Mouse (Mus musculus) stomach, embryonic 15.5 days (tissue): ENCODE data around the gene Slc22a2. TPM values are rescaled to one million over a fixed set of nuclear protein-coding genes. Genes with fewer than 3 reads are reported as not detected.

Experiments used
- ATAC-seq: fragments of 200-750 bp; cut with Nextera tagmentation; 2 replicates; pipeline ENCODE4 v1.8.0; 2017; ENCODE audit warnings: low read depth, moderate number of reproducible peaks, moderate TSS enrichment; ENCODE audit not compliant: insufficient read depth, low FRiP score
- H3K27ac ChIP-seq: fragments of 300-500 bp; sonication (generic); 2 replicates; pipeline ENCODE4 v1.5.1; 2015; ENCODE audit warnings: mild to moderate bottlenecking, inconsistent platforms
- H3K27me3 ChIP-seq: fragments of 300-500 bp; sonication (generic); replicated peaks from 2 replicates; pipeline ENCODE4 v1.6.1; 2015; ENCODE audit warnings: inconsistent platforms
- H3K36me3 ChIP-seq: fragments of 300-500 bp; sonication (generic); 2 replicates; pipeline ENCODE4 v1.6.1; 2015; ENCODE audit warnings: inconsistent platforms
- H3K4me1 ChIP-seq: fragments of 300-500 bp; sonication (generic); 2 replicates; pipeline ENCODE4 v1.6.1; 2015; ENCODE audit warnings: inconsistent platforms
- H3K4me2 ChIP-seq: fragments of 300-500 bp; sonication (generic); 2 replicates; pipeline ENCODE4 v1.6.1; 2015; ENCODE audit warnings: mild to moderate bottlenecking, inconsistent platforms
- H3K4me3 ChIP-seq: fragments of 300-500 bp; sonication (generic); replicated peaks from 2 replicates; pipeline ENCODE4 v1.5.1; 2015; ENCODE audit warnings: inconsistent platforms
- H3K9ac ChIP-seq: fragments of 300-500 bp; sonication (generic); 2 replicates; pipeline ENCODE4 v1.6.1; 2015; ENCODE audit warnings: inconsistent platforms
- H3K9me3 ChIP-seq: fragments of 300-500 bp; sonication (generic); 2 replicates; pipeline ENCODE4 v1.6.1; 2016; ENCODE audit warnings: inconsistent platforms
- WGBS: fragments of 180-500 bp; shearing (Covaris S2); methylation state at CpG from one replicate; pipeline ENCODE4 v1.1.7; 2015; 5-methylcytosine and 5-hydroxymethylcytosine counted together
- polyA plus RNA-seq: library from polyadenylated mRNA; unstranded; fragments of >200 nt; fragmentation: Nextera tagmentation; extraction: Ambion mirVana; gene quantifications from 2 replicates; pipeline ENCODE4 v1.2.1, GENCODE M21; 2015

Slc22a2 gene
- polyA plus RNA-seq, 1 experiment from 2014 or later = 0.15 TPM

- H3K27me3 ChIP-seq = no peaks in the 10 kb centered on the region
- H3K36me3 ChIP-seq = no peaks in the 10 kb centered on the region
- no peak overlapping the region for H3K4me3 ChIP-seq
- WGBS = 92% methylated on average over 4 of the region's 4 CpGs
- ATAC-seq = no peak
- no peak overlapping the region for H3K4me2 ChIP-seq
- H3K9ac ChIP-seq = no peak overlapping the region
- no peaks in the 10 kb centered on the region for H3K4me1 ChIP-seq
- no peak overlapping the region for H3K27ac ChIP-seq
- H3K9me3 ChIP-seq = no peaks in the 10 kb centered on the region
Observed at GRCm38 (mm10) chr17:12590911-12591625, 7.1 kb downstream of the Slc22a2 start.

- H3K27ac ChIP-seq = no peak overlapping the region
- no peak overlapping the region for H3K9ac ChIP-seq
- no peak overlapping the region for H3K4me3 ChIP-seq
- no peak for ATAC-seq
- H3K9me3 ChIP-seq = 0 out of 2 replicates have a peak, but pooled peaks cover 3% of the 10 kb centered on the region
- WGBS = 71% methylated on average over 13 of the region's 13 CpGs
- no peaks in the 10 kb centered on the region for H3K4me1 ChIP-seq
- H3K27me3 ChIP-seq = no peaks in the 10 kb centered on the region
- no peaks in the 10 kb centered on the region for H3K36me3 ChIP-seq
- H3K4me2 ChIP-seq = no peak overlapping the region
Observed at GRCm38 (mm10) chr17:12595846-12596515, 12.0 kb downstream of the Slc22a2 start.

DNA sequence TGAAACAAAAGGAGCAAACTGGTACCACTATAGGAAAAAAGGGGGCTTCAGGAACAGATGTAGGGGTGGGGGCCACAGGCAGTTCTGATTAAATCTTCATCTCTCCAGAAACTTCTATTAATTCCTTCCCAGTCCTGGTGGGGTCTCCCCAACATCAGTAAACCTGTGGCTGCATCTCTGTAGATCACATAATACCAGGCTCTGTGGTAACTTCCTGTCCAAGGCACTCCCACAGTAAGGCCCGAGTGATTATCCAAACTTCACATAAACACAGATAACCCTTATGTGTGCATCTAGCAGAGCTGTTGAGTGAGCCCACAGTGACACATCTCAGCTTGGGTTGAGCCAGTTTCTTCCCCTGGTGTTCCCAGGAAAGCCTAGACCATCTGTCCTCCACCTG is 22.7 kb downstream of the Slc22a2 start:
- no peaks in the 10 kb centered on the region for H3K36me3 ChIP-seq
- H3K4me1 ChIP-seq = no peaks in the 10 kb centered on the region
- no peak overlapping the region for H3K9ac ChIP-seq
- H3K9me3 ChIP-seq = no peaks in the 10 kb centered on the region
- H3K27me3 ChIP-seq = no peaks in the 10 kb centered on the region
- no peak overlapping the region for H3K4me3 ChIP-seq
- 11% methylated on average over 1 of the region's 1 CpGs for WGBS
- ATAC-seq = no peak
- no peak overlapping the region for H3K27ac ChIP-seq
- no peak overlapping the region for H3K4me2 ChIP-seq

DNA sequence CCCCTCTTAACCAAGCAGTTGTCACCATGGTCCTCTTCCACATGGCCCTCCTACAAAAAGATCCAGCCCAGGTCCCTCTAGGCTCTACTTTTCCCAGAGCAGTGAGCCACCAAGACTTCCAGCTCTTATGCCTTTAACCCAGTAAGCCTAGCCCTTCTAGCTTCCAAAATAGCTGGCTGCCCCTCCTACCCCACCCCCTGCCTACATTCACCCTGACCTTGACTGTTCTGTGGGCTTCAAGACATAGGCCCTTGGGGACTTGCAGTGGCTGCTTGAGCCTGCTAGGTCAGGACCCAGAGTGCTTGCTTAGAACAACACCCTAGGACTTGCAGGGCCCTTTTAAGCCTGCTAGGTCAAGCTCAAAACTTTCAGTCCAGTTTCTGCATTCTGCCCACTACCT is 23.3 kb downstream of the Slc22a2 start:
- Histone ChIP-seq H3K9ac (no peak overlapping the region), H3K4me1 (no peaks in the 10 kb centered on the region), H3K4me3 (no peak overlapping the region), H3K27me3 (no peaks in the 10 kb centered on the region), H3K9me3 (no peaks in the 10 kb centered on the region), H3K4me2 (no peak overlapping the region), H3K27ac (no peak overlapping the region), H3K36me3 (no peaks in the 10 kb centered on the region)
- no peak for ATAC-seq

GRCm38 (mm10) chr17:12614511-12615385 is 30.8 kb downstream of the Slc22a2 start:
- no peaks in the 10 kb centered on the region for H3K36me3 ChIP-seq
- H3K9ac ChIP-seq = no peak overlapping the region
- no peak for ATAC-seq
- 81% methylated on average over 15 of the region's 15 CpGs for WGBS
- no peak overlapping the region for H3K27ac ChIP-seq
- no peaks in the 10 kb centered on the region for H3K27me3 ChIP-seq
- no peaks in the 10 kb centered on the region for H3K4me1 ChIP-seq
- no peak overlapping the region for H3K4me3 ChIP-seq
- no peak overlapping the region for H3K4me2 ChIP-seq
- no peaks in the 10 kb centered on the region for H3K9me3 ChIP-seq

GRCm38 (mm10) chr17:12615429-12615828 is 31.5 kb downstream of the Slc22a2 start:
- ATAC-seq = no peak
- Histone ChIP-seq H3K4me2 (no peak overlapping the region), H3K36me3 (no peaks in the 10 kb centered on the region), H3K27me3 (no peaks in the 10 kb centered on the region), H3K27ac (no peak overlapping the region), H3K9ac (no peak overlapping the region), H3K4me1 (no peaks in the 10 kb centered on the region), H3K9me3 (no peaks in the 10 kb centered on the region), H3K4me3 (no peak overlapping the region)
- 41% methylated on average over 4 of the region's 4 CpGs for WGBS

- 81% methylated on average over 2 of the region's 2 CpGs for WGBS
- Histone ChIP-seq H3K4me2 (no peak overlapping the region), H3K4me1 (no peaks in the 10 kb centered on the region), H3K27me3 (no peaks in the 10 kb centered on the region), H3K4me3 (no peak overlapping the region), H3K9me3 (no peaks in the 10 kb centered on the region), H3K36me3 (no peaks in the 10 kb centered on the region), H3K9ac (no peak overlapping the region), H3K27ac (no peak overlapping the region)
- no peak for ATAC-seq
Observed at GRCm38 (mm10) chr17:12619641-12620040, 35.7 kb downstream of the Slc22a2 start.

DNA sequence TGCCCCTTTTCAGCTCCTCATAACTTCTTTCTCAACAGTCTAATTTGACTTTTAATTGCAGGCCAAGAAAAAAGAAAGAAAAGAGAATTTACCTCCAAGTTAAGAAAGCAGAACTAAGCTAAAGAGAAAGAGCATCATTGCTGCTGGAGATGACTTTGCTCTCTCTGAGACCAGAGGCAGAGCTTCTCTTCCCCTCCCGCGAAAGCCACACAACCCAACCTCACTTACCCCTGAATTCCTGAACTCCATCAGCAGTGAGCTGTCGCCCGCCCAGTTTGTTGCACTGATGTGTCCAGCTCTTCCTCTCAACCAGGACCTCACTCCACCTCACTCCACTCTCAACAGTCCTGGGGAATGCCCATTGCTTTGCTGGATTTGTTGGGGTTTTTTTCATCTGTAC is 44.1 kb downstream of the Slc22a2 start:
- no peak overlapping the region for H3K27ac ChIP-seq
- 78% methylated on average over 4 of the region's 4 CpGs for WGBS

GRCm38 (mm10) chr17:12630976-12631730 is 47.2 kb downstream of the Slc22a2 start:
- WGBS = 42% methylated on average over 6 of the region's 6 CpGs
- ATAC-seq = no peak
- no peak overlapping the region for H3K27ac ChIP-seq

More for the DNA sequence above, 44.1 kb downstream of the Slc22a2 start:
- Histone ChIP-seq H3K36me3 (no peaks in the 10 kb centered on the region), H3K27me3 (no peaks in the 10 kb centered on the region), H3K9ac (no peak overlapping the region), H3K4me1 (peaks cover 8% of the 10 kb centered on the region; the same call in 1 of the 2 replicates), H3K9me3 (no peaks in the 10 kb centered on the region), H3K4me3 (no peak overlapping the region), H3K4me2 (no peak overlapping the region)
- ATAC-seq = no peak

GRCm38 (mm10) chr17:12631771-12632600 is 48.1 kb downstream of the Slc22a2 start:
- Histone ChIP-seq H3K4me1 (peaks cover 8% of the 10 kb centered on the region; the same call in 1 of the 2 replicates), H3K9me3 (no peaks in the 10 kb centered on the region), H3K27me3 (no peaks in the 10 kb centered on the region), H3K36me3 (no peaks in the 10 kb centered on the region), H3K27ac (no peak overlapping the region), H3K4me2 (no peak overlapping the region), H3K9ac (no peak overlapping the region), H3K4me3 (no peak overlapping the region)
- WGBS = 33% methylated on average over 7 of the region's 7 CpGs
- no peak for ATAC-seq

More at GRCm38 (mm10) chr17:12630976-12631730, 47.2 kb downstream of the Slc22a2 start:
- Histone ChIP-seq H3K4me3 (no peak overlapping the region), H3K36me3 (no peaks in the 10 kb centered on the region), H3K4me1 (peaks cover 8% of the 10 kb centered on the region; the same call in 1 of the 2 replicates), H3K9ac (no peak overlapping the region), H3K27me3 (no peaks in the 10 kb centered on the region), H3K4me2 (no peak overlapping the region), H3K9me3 (no peaks in the 10 kb centered on the region)

DNA sequence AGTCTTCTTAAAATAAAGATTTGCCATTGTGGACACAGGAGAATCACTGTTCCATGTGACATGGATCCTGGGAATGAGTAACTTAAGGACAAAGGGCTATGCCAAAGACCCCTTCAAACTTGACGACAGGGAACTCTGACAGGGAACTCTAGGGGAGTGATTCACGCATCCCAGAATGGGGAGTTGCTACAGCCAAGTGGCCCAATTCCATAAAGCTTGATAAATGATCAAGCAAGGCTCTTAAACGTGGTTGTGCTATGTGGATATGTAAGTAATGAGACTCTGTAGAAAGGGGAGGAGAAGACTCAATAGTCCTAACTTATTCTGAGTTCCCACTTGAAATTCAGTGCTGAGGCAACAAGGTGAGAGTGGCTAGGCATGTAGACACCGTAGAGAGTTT is 50.9 kb downstream of the Slc22a2 start:
- H3K9me3 ChIP-seq = no peaks in the 10 kb centered on the region
- H3K4me1 ChIP-seq = peaks cover 8% of the 10 kb centered on the region; the same call in 1 of the 2 replicates
- H3K27ac ChIP-seq = no peak overlapping the region
- no peak overlapping the region for H3K9ac ChIP-seq
- H3K36me3 ChIP-seq = no peaks in the 10 kb centered on the region
- H3K4me3 ChIP-seq = no peak overlapping the region
- no peak overlapping the region for H3K4me2 ChIP-seq
- no peak for ATAC-seq
- WGBS = 40% methylated on average over 4 of the region's 4 CpGs
- no peaks in the 10 kb centered on the region for H3K27me3 ChIP-seq
